In genomic region chr6:93913226-93913861, GRCm38 (mm10) we compare ENCODE assay signal across 8 mouse cellular contexts.
DNase-seq lines count a peak whose midpoint lies in the region; ATAC-seq and TF ChIP-seq lines count a peak whose summit lies in the region.

No protein-coding gene starts in this region.

- 1% methylated on average over 22 of the region's 22 CpGs for WGBS in forebrain, embryonic 13.5 days
- WGBS in neural tube, embryonic 14.5 days, result 1% methylated on average over 22 of the region's 22 CpGs

- peak overlapping the region; percentile 87 for H3K9ac ChIP-seq in ES-E14 (ENCODE audit: insufficient read depth, low read depth, low read length, poor library complexity, severe bottlenecking)
- peak overlapping the region; percentile 73 for H3K9ac ChIP-seq in forebrain, embryonic 13.5 days
- peak overlapping the region; percentile 74 for H3K9ac ChIP-seq in neural tube, embryonic 14.5 days (replicated peaks; ENCODE audit: low read depth, low read length)

- peak overlapping the region; percentile 65 for H3K4me2 ChIP-seq in forebrain, embryonic 13.5 days
- peak overlapping the region; percentile 76 for H3K4me2 ChIP-seq in neural tube, embryonic 14.5 days (ENCODE audit: low read depth, low read length)

- peak overlapping the region; percentile 99 for H3K27ac ChIP-seq in ES-E14 (ENCODE audit: insufficient read depth, low read depth, low read length, poor library complexity, severe bottlenecking)
- peak overlapping the region; percentile 100 for H3K27ac ChIP-seq in forebrain, embryonic 13.5 days
- peak overlapping the region; percentile 87 for H3K27ac ChIP-seq in neural tube, embryonic 14.5 days (ENCODE audit: low read depth, low read length)

- peaks cover 0 to 6% of the 10 kb centered on the region in 2 experiments; a peak in 3 of 4 replicates for H3K4me1 ChIP-seq in ES-E14 (ENCODE audit: control insufficient read depth in 2 of 2, insufficient read depth in 2 of 2, low read length in 2 of 2, poor library complexity in 1 of 2)
- peaks cover 54% of the 10 kb centered on the region for H3K4me1 ChIP-seq in forebrain, embryonic 13.5 days
- H3K4me1 ChIP-seq in neural tube, embryonic 14.5 days (ENCODE audit: control insufficient read depth, insufficient read depth, low read length), result peaks cover 24% of the 10 kb centered on the region

- H3K27me3 ChIP-seq in forebrain, embryonic 13.5 days, result no peaks in the 10 kb centered on the region
- no peaks in the 10 kb centered on the region for H3K27me3 ChIP-seq in neural tube, embryonic 14.5 days (ENCODE audit: control insufficient read depth, insufficient read depth, low read length)

- H3K4me3 ChIP-seq in ES-E14 (ENCODE audit: insufficient read depth in 1 of 2, low read depth in 1 of 2, low read length in 2 of 2, poor library complexity in 1 of 2, severe bottlenecking in 1 of 2), result peak overlapping the region; percentile 64 to 83
- peak overlapping the region; percentile 51 for H3K4me3 ChIP-seq in forebrain, embryonic 13.5 days
- peak overlapping the region; percentile 58 for H3K4me3 ChIP-seq in neural tube, embryonic 14.5 days (ENCODE audit: low read depth, low read length)

- peak; percentile 52 for DNase-seq in ES-E14 (ENCODE audit: low read depth, low spot score)
- DNase-seq in layer of hippocampus, adult 9-11 months, result peak; percentile 21
- no peak for DNase-seq in urinary bladder, postnatal 10 days (ENCODE audit: low spot score)
- no peak for DNase-seq in gastrocnemius, postnatal 4 days (ENCODE audit: low spot score in 2 of 2)
- DNase-seq in lung, postnatal 4 days, result no peak

- peak; percentile 38; the same call in 1 of the 2 replicates for ATAC-seq in cerebellum, adult (ENCODE audit: insufficient number of reproducible peaks, low FRiP score, low TSS enrichment)
- ATAC-seq in forebrain, embryonic 13.5 days, result peak; percentile 50
- peak; percentile 51 for ATAC-seq in neural tube, embryonic 14.5 days (ENCODE audit: low read depth)

- H3K36me3 ChIP-seq in ES-E14 (ENCODE audit: control insufficient read depth, insufficient read depth, low read length, poor library complexity, severe bottlenecking), result no peaks in the 10 kb centered on the region
- H3K36me3 ChIP-seq in forebrain, embryonic 13.5 days (ENCODE audit: poor library complexity, severe bottlenecking), result no peaks in the 10 kb centered on the region
- H3K36me3 ChIP-seq in neural tube, embryonic 14.5 days (ENCODE audit: control insufficient read depth, insufficient read depth, low read length), result no peaks in the 10 kb centered on the region

- in situ Hi-C loops in ES-E14 (cut with MboI; ENCODE audit: low sequenced_read_pairs in 2 of 2, unreplicated experiment in 2 of 2), result no loop called here

- no peaks in the 10 kb centered on the region for H3K9me3 ChIP-seq in ES-E14 (ENCODE audit: control insufficient read depth, insufficient read depth, low read depth, low read length)
- no peaks in the 10 kb centered on the region for H3K9me3 ChIP-seq in forebrain, embryonic 13.5 days (replicated peaks)
- no peaks in the 10 kb centered on the region for H3K9me3 ChIP-seq in neural tube, embryonic 14.5 days (ENCODE audit: control insufficient read depth, low read length)

TF ChIP-seq in ES-E14, 5 proteins besides CTCF, POLR2A, EP300 and RAD21:
- TF ChIP-seq CHD2 (IDR thresholded peaks at IDR 0.05; ENCODE audit: low read depth, low read length) (no peak), HCFC1 (IDR thresholded peaks at IDR 0.05; ENCODE audit: borderline replicate concordance, insufficient read depth, low read length) (peak; percentile 9; the same call in 1 of the 2 replicates)
TF ChIP-seq in ES-E14: peak in this region for 1.

Comparison
In these comparisons a context has a peak if more than half of its experiments do, and no peak if none do; other contexts are left out.
1. DNase-seq: peak in ES-E14 (single experiment) and layer of hippocampus, adult 9-11 months (single experiment); none in urinary bladder, postnatal 10 days (single experiment), gastrocnemius, postnatal 4 days (0 of 2) and lung, postnatal 4 days (0 of 2).
2. Peak in every context shown above with its lines, with median percentiles within 50 percentile points of each other: H3K27ac ChIP-seq, H3K4me3 ChIP-seq, H3K9ac ChIP-seq and ATAC-seq.